Mouse (Mus musculus) limb, embryonic 14.5 days (tissue): Measurements from ENCODE around the gene Lrrc55. TPM values are rescaled to one million over a fixed set of nuclear protein-coding genes. Genes with fewer than 3 reads are reported as not detected.

Experiments
- ATAC-seq: fragments of 200-750 bp; cut with Nextera tagmentation; 2 replicates; pipeline ENCODE4 v1.8.0; 2017; ENCODE audit warnings: low read depth, moderate number of reproducible peaks, moderate TSS enrichment; ENCODE audit not compliant: low FRiP score
- DNase-seq: peaks from one replicate; pipeline ENCODE4 v3.0.0-alpha.2; 2015; ENCODE audit warnings: low spot score
- H3K27ac ChIP-seq: fragments of 300-500 bp; sonication (generic); replicated peaks from 2 replicates; pipeline ENCODE4 v1.5.1; 2014; ENCODE audit warnings: low read depth, mild to moderate bottlenecking, low read length, moderate library complexity, mixed read lengths
- H3K27me3 ChIP-seq: fragments of 300-500 bp; sonication (generic); 2 replicates; pipeline ENCODE4 v1.6.1; 2014; ENCODE audit warnings: low read length, mixed read lengths; ENCODE audit not compliant: control insufficient read depth, insufficient read depth
- H3K36me3 ChIP-seq: fragments of 300-500 bp; sonication (generic); 2 replicates; pipeline ENCODE4 v1.6.1; 2014; ENCODE audit warnings: mild to moderate bottlenecking, low read length, moderate library complexity, mixed read lengths; ENCODE audit not compliant: control insufficient read depth, insufficient read depth
- H3K4me1 ChIP-seq: fragments of 300-500 bp; sonication (generic); 2 replicates; pipeline ENCODE4 v1.6.1; 2014; ENCODE audit warnings: antibody characterized with exemption, low read length, mixed read lengths; ENCODE audit not compliant: control insufficient read depth, insufficient read depth
- H3K4me2 ChIP-seq: fragments of 300-500 bp; sonication (generic); replicated peaks from 2 replicates; pipeline ENCODE4 v1.6.1; 2014; ENCODE audit warnings: low read depth, mild to moderate bottlenecking, low read length, moderate library complexity; ENCODE audit not compliant: severe bottlenecking
- H3K4me3 ChIP-seq: fragments of 300-500 bp; sonication (generic); replicated peaks from 2 replicates; pipeline ENCODE4 v1.5.1; 2014; ENCODE audit warnings: low read length
- H3K9ac ChIP-seq: fragments of 300-500 bp; sonication (generic); 2 replicates; pipeline ENCODE4 v1.6.1; 2014; ENCODE audit warnings: mild to moderate bottlenecking, low read depth, low read length, moderate library complexity; ENCODE audit not compliant: severe bottlenecking
- H3K9me3 ChIP-seq: fragments of 300-500 bp; sonication (generic); 2 replicates; pipeline ENCODE4 v1.6.1; 2016; ENCODE audit warnings: low read length; ENCODE audit not compliant: control insufficient read depth
- POLR2A ChIP-seq: fragments of 200-500 bp; IDR thresholded peaks from 2 replicates; pipeline ENCODE4 v1.8.0; 2012; ENCODE audit warnings: inconsistent platforms, mild to moderate bottlenecking, moderate library complexity, borderline replicate concordance; ENCODE audit not compliant: insufficient read depth, insufficient read length; ENCODE audit errors: extremely low read depth
- WGBS: fragments of 180-500 bp; shearing (Covaris S2); extraction: QIAGEN DNeasy Blood & Tissue Kit; methylation state at CpG from one replicate; pipeline ENCODE4 v1.1.7; 2014; 5-methylcytosine and 5-hydroxymethylcytosine counted together
- polyA plus RNA-seq, 2 experiments: library from polyadenylated mRNA; depleted of rRNA in 1 of 2; stranded (reverse) in 1 of 2; unstranded in 1 of 2; fragments of >200 nt; fragmentation: Nextera tagmentation in 1 of 2; extraction: Ambion mirVana in 1 of 2; gene quantifications; 2 replicates each; pipeline versions ENCODE4 v1.2.1 to v1.2.3; 2012 to 2014

The Lrrc55 gene
- polyA plus RNA-seq, 2 experiments: 1.0 to 1.3 TPM

DNA sequence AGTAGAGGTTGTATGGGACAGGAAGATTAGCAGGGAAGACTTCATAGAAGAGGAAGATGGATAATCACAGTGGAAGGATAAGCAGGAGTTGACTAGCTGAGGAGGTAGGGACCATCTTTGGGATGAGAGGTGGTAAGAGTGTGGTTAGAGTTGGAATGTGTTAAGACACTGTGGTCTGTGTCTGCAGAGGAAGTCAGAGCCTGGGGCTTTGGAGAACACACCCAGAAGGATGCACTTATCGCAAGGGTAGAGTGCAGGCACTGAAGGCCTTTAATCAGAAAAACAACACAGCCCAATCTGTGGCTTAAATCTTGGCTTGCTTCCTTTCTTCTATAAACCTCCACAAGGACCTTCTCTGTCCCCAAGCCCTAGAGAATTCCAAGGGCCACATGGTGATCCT lies 28.7 kb downstream of the Lrrc55 start:
- TF ChIP-seq POLR2A: no peak
- H3K27me3 ChIP-seq: no peaks in the 10 kb centered on the region
- no peak overlapping the region for H3K4me3 ChIP-seq
- 82% methylated on average over 1 of the region's 1 CpGs for WGBS
- no peak overlapping the region for H3K9ac ChIP-seq
- DNase-seq: no peak
- no peaks in the 10 kb centered on the region for H3K9me3 ChIP-seq
- no peak overlapping the region for H3K27ac ChIP-seq
- H3K36me3 ChIP-seq: no peaks in the 10 kb centered on the region
- H3K4me2 ChIP-seq: no peak overlapping the region
- ATAC-seq: no peak
- H3K4me1 ChIP-seq: peaks cover 3% of the 10 kb centered on the region

DNA sequence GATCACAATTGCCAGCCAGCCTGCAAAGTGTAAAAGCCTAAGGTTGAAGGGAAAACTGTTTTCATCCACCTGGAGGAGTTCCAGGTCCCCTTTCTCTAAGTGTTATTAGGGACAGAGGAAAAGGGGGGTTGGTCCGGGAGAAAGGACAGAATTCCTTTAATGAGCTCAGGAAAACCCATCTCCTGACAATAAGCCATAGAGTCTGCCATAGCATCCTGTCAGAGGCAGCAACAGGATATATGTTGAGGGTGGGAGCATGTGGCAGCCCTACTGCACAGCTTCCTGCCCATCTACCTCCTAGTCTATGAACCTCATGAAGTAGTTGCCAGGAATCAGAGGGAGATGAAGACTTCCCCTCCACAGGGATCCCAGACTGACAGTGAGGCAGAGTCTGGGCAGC lies 29.4 kb downstream of the Lrrc55 start:
- H3K4me2 ChIP-seq: no peak overlapping the region
- no peaks in the 10 kb centered on the region for H3K36me3 ChIP-seq
- no peak for DNase-seq
- H3K9me3 ChIP-seq: no peaks in the 10 kb centered on the region
- WGBS: 64% methylated on average over 1 of the region's 1 CpGs
- ATAC-seq: no peak
- TF ChIP-seq POLR2A: no peak
- no peak overlapping the region for H3K9ac ChIP-seq
- H3K4me1 ChIP-seq: peaks cover 3% of the 10 kb centered on the region
- no peak overlapping the region for H3K27ac ChIP-seq
- H3K27me3 ChIP-seq: no peaks in the 10 kb centered on the region
- H3K4me3 ChIP-seq: no peak overlapping the region

DNA sequence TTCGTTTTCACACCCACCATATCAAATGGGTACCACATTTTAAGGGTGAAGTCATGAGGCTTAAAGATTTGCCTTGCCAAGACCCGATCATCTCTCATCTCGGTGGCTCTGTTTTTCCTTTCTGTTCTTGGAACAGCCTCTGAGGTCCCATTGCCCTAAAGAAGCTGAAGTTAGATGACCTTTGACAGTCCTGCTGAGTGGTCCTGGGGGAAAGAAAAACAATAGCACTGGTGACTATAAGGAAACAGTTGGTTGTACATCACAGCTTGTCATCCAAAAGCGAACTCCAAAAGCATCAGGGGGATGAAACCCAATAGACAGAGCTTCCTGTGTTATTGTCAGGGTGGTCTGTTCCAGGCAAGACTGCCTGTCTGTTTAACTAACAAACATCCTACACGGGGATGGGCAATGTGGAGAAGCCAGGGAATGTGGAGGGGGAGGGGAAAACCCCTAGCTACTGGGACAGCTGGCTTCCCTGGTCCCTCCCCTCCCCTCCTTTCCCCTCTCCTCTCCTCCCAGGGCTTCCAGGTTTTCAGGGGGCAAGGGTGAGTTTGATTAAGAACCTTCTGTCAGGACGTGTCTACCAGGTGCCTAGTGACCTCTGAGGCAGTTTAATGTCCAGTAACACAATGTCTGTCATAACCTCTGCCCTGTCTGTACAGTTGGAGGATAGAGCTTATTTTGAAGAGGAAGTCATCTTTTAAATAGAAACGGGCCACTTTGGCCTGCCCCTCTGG lies 33.5 kb downstream of the Lrrc55 start:
- no peak for ATAC-seq
- DNase-seq: peak; percentile 20
- Histone ChIP-seq H3K9ac (no peak overlapping the region), H3K36me3 (no peaks in the 10 kb centered on the region), H3K4me1 (no peaks in the 10 kb centered on the region), H3K9me3 (no peaks in the 10 kb centered on the region), H3K27ac (no peak overlapping the region), H3K4me2 (no peak overlapping the region), H3K4me3 (no peak overlapping the region), H3K27me3 (no peaks in the 10 kb centered on the region)
- WGBS: 31% methylated on average over 7 of the region's 7 CpGs
- TF ChIP-seq POLR2A: no peak

DNA sequence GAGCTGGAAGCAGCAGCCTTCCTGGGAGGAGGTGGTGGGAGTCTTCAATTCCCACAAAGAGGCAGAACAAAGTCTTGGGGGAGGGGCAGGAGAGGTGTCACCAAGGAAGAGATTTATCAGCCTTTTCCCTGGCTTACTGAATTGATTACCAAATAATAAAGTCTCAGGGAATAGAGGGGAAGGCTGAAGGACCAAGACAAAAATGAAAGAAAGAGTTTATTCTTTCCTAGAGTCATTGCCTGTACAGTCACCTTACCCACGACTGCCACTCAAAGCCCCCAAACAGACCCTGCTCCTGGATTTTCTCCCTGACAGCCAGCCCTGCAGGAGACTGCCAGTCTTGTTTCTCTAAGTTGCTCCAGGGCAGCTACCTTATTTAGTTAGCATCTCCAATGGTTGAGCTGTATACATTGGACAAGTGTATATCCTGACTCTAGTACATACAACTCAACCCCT lies 35.3 kb downstream of the Lrrc55 start:
- ATAC-seq: no peak
- WGBS: 18% methylated on average over 1 of the region's 1 CpGs

DNA sequence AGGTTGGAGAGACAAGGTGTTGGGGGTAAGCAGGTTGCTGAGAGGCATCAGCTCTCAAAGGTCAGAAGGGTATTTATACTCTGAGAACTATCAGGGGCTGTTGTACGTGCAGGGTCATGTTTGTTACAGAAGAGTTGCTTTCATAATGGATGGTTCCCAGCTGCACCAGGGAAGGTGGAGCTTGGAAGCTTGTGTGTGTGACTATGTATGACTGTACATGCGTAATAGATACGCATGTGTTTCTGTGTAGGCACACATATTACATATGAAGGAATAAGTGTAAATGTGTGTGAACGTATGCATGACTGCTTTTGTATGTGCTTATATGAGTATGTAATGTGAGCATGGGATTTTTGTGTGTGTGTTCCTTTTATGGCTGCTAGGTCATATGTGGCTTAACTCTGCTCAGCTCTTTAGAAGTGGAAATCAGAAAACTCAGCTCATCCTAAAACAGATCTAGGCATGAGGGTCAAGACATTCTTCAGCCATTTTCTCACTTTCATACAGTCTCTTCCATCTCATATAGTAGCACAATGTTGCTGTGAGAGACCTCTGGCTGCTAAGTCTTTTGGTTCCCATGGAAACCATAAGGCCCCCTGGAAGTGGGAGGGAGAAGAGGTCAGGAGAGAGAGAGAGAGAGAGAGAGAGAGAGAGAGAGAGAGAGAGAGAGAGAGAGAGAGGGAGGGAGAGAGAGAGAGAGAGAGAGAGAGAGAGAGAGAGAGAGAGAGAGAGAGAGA lies 35.9 kb downstream of the Lrrc55 start:
- DNase-seq (no peak), ATAC-seq (no peak)
- Histone ChIP-seq H3K4me3 (no peak overlapping the region), H3K36me3 (no peaks in the 10 kb centered on the region), H3K4me2 (no peak overlapping the region), H3K4me1 (no peaks in the 10 kb centered on the region), H3K9me3 (no peaks in the 10 kb centered on the region), H3K27me3 (no peaks in the 10 kb centered on the region), H3K27ac (no peak overlapping the region), H3K9ac (no peak overlapping the region)
- TF ChIP-seq POLR2A: no peak
- 65% methylated on average over 4 of the region's 4 CpGs for WGBS

More for the DNA sequence above, 35.3 kb downstream of the Lrrc55 start:
- no peaks in the 10 kb centered on the region for H3K36me3 ChIP-seq
- no peak overlapping the region for H3K9ac ChIP-seq
- TF ChIP-seq POLR2A: no peak
- no peak overlapping the region for H3K4me3 ChIP-seq
- H3K27ac ChIP-seq: no peak overlapping the region
- H3K27me3 ChIP-seq: no peaks in the 10 kb centered on the region
- H3K4me2 ChIP-seq: no peak overlapping the region
- H3K9me3 ChIP-seq: no peaks in the 10 kb centered on the region
- DNase-seq: no peak
- H3K4me1 ChIP-seq: no peaks in the 10 kb centered on the region
